Mouse (Mus musculus): Measurements from ENCODE around the gene Olfr199.
"Not testable (repeated sequence)": the region's sequence is repeated elsewhere in the genome, so short reads cannot be mapped to it uniquely, and the experiment has no call there.

Gene Olfr199

GRCm38 (mm10) chr16:59219667-59220066 lies at the start of gene Olfr199:
Gene Olfr199, minus strand, starts transcription at chr16:59219767.
- DNase-seq = not testable (repeated sequence)

GRCm38 (mm10) chr16:59269097-59269496 lies 49.5 kb upstream of the Olfr199 start:
- not testable (repeated sequence) for DNase-seq

GRCm38 (mm10) chr16:59249684-59250083 lies 30.1 kb upstream of the Olfr199 start:
- no peak for DNase-seq

- not testable (repeated sequence) for DNase-seq
These were observed 1.7 kb downstream of the Olfr199 start for GRCm38 (mm10) chr16:59217861-59218260.

- DNase-seq = not testable (repeated sequence)
These were observed 16.1 kb downstream of the Olfr199 start, which contains the start of gene Olfr198 for GRCm38 (mm10) chr16:59203433-59203832. Gene Olfr198, minus strand, starts transcription at chr16:59203533.

- no peak for DNase-seq
These were observed 49.2 kb downstream of the Olfr199 start, which contains the start of gene Olfr196 for GRCm38 (mm10) chr16:59170354-59170753. Gene Olfr196, minus strand, starts transcription at chr16:59170454.
